Mouse (Mus musculus) CH12.LX (cell line): ENCODE data around the gene Kalrn. TPM values are rescaled to one million over a fixed set of nuclear protein-coding genes. Genes with fewer than 3 reads are reported as not detected.

Experiments used
- DNase-seq: peaks from one replicate; pipeline ENCODE4 v3.0.0-alpha.2; 2013; ENCODE audit errors: extremely low read depth
- H3K27ac ChIP-seq: 2 replicates; pipeline ENCODE4 v1.5.1; 2012; ENCODE audit warnings: low read depth, mild to moderate bottlenecking, control low read depth, moderate library complexity; ENCODE audit not compliant: insufficient read depth
- H3K27me3 ChIP-seq: replicated peaks from 2 replicates; pipeline ENCODE3; 2012; ENCODE audit warnings: inconsistent platforms
- H3K36me3 ChIP-seq, 2 experiments: replicated peaks in 1 of 2; 2 replicates each; pipeline versions ENCODE3 to v1.6.1; 2012; ENCODE audit warnings: inconsistent platforms in 1 of 2, low read length in 1 of 2, mild to moderate bottlenecking in 1 of 2, mixed read lengths in 1 of 2, moderate library complexity in 1 of 2; ENCODE audit not compliant: control insufficient read depth in 1 of 2, insufficient read depth in 1 of 2
- H3K4me1 ChIP-seq, 2 experiments: 2 replicates each; pipeline ENCODE4 v1.6.1; 2012; ENCODE audit warnings: inconsistent platforms in 1 of 2, moderate library complexity in 1 of 2; ENCODE audit not compliant: insufficient read depth in 2 of 2, control insufficient read depth in 1 of 2
- H3K4me2 ChIP-seq: 2 replicates; pipeline ENCODE4 v1.6.1; 2012; ENCODE audit warnings: low read depth, mild to moderate bottlenecking, control low read depth; ENCODE audit not compliant: poor library complexity, insufficient read depth, severe bottlenecking
- H3K4me3 ChIP-seq, 3 experiments: fragments of 150-350 bp in 1 of 3; sonication (generic) in 1 of 3; replicated peaks in 1 of 3; 2 replicates each; pipeline versions ENCODE3 to v1.5.1; 2011 to 2012; ENCODE audit warnings: low read depth in 2 of 3, low read length in 2 of 3, mild to moderate bottlenecking in 2 of 3, moderate library complexity in 2 of 3, control low read depth in 1 of 3, improper control_type of control experiment in 1 of 3, inconsistent platforms in 1 of 3, mixed read lengths in 1 of 3; ENCODE audit not compliant: poor library complexity in 1 of 3
- H3K79me2 ChIP-seq: replicated peaks from 2 replicates; pipeline ENCODE4 v1.6.1; 2012; ENCODE audit warnings: mild to moderate bottlenecking, moderate library complexity; ENCODE audit not compliant: control insufficient read depth, poor library complexity, insufficient read depth, severe bottlenecking; ENCODE audit errors: extremely low read depth
- H3K9ac ChIP-seq: 2 replicates; pipeline ENCODE4 v1.6.1; 2012; ENCODE audit warnings: low read depth, mild to moderate bottlenecking, control low read depth, moderate library complexity; ENCODE audit not compliant: insufficient read depth
- H3K9me3 ChIP-seq: replicated peaks from 2 replicates; pipeline ENCODE3; 2012; ENCODE audit warnings: low read length, inconsistent platforms, mixed read lengths
- BHLHE40 ChIP-seq: IDR thresholded peaks from 2 replicates; pipeline ENCODE4 v1.6.1; 2011; ENCODE audit warnings: mild to moderate bottlenecking, low read depth, low read length, improper control_type of control experiment
- CHD1 ChIP-seq: IDR thresholded peaks from 2 replicates; pipeline ENCODE4 v1.6.1; 2012; ENCODE audit warnings: low read depth, low read length, improper control_type of control experiment, inconsistent platforms
- CTCF ChIP-seq, 2 experiments: IDR thresholded peaks in 1 of 2; conservative IDR thresholded peaks in 1 of 2; 2 replicates each; pipeline ENCODE4 v1.5.1; 2011 to 2012; ENCODE audit warnings: low read depth in 2 of 2, low read length in 2 of 2, improper control_type of control experiment in 1 of 2, inconsistent platforms in 1 of 2, mild to moderate bottlenecking in 1 of 2, moderate library complexity in 1 of 2
- ETS1 ChIP-seq: conservative IDR thresholded peaks from 2 replicates; pipeline ENCODE4 v1.6.1; 2012; ENCODE audit warnings: low read depth, mild to moderate bottlenecking, inconsistent platforms, low read length, improper control_type of control experiment, moderate library complexity
- GABPA ChIP-seq: IDR thresholded peaks from 2 replicates; pipeline ENCODE4 v1.6.1; 2012; ENCODE audit warnings: low read depth, low read length, improper control_type of control experiment, inconsistent platforms; ENCODE audit not compliant: insufficient replicate concordance
- HCFC1 ChIP-seq: IDR thresholded peaks from 2 replicates; pipeline ENCODE4 v1.6.1; 2012; ENCODE audit warnings: low read depth, mild to moderate bottlenecking, inconsistent platforms, low read length, improper control_type of control experiment
- IRF4 ChIP-seq: IDR thresholded peaks from 2 replicates; pipeline ENCODE4 v1.6.1; 2014; ENCODE audit warnings: low read depth, mild to moderate bottlenecking, inconsistent platforms, low read length, improper control_type of control experiment
- JUN ChIP-seq: IDR thresholded peaks from 2 replicates; pipeline ENCODE4 v1.6.1; 2011; ENCODE audit warnings: low read depth, mild to moderate bottlenecking, low read length, improper control_type of control experiment, moderate library complexity; ENCODE audit not compliant: insufficient read depth
- KAT2A ChIP-seq: IDR thresholded peaks from 2 replicates; pipeline ENCODE4 v1.6.1; 2012; ENCODE audit warnings: low read length, improper control_type of control experiment, inconsistent platforms; ENCODE audit not compliant: insufficient replicate concordance
- MAX ChIP-seq: IDR thresholded peaks from 2 replicates; pipeline ENCODE4 v1.6.1; 2011; ENCODE audit warnings: low read length, improper control_type of control experiment
- MEF2A ChIP-seq: IDR thresholded peaks from 2 replicates; pipeline ENCODE4 v1.6.1; 2014; ENCODE audit warnings: low read depth, mild to moderate bottlenecking, inconsistent platforms, low read length, improper control_type of control experiment, borderline replicate concordance
- MXI1 ChIP-seq: IDR thresholded peaks from 2 replicates; pipeline ENCODE4 v1.6.1; 2011; ENCODE audit warnings: mild to moderate bottlenecking, low read depth, low read length, improper control_type of control experiment
- MYC ChIP-seq: IDR thresholded peaks from 2 replicates; pipeline ENCODE4 v1.6.1; 2011; ENCODE audit warnings: low read depth, mild to moderate bottlenecking, improper control_type of control experiment, low read length
- NELFE ChIP-seq: IDR thresholded peaks from 2 replicates; pipeline ENCODE4 v1.6.1; 2011; ENCODE audit warnings: low read depth, low read length, improper control_type of control experiment
- NRF1 ChIP-seq: IDR thresholded peaks from 2 replicates; pipeline ENCODE4 v1.6.1; 2014; ENCODE audit warnings: low read depth, mild to moderate bottlenecking, inconsistent platforms, low read length, improper control_type of control experiment, moderate library complexity
- SIN3A ChIP-seq: IDR thresholded peaks from 2 replicates; pipeline ENCODE4 v1.6.1; 2012; ENCODE audit warnings: low read length, improper control_type of control experiment, inconsistent platforms
- SMC3 ChIP-seq: IDR thresholded peaks from 2 replicates; pipeline ENCODE4 v1.6.1; 2011; ENCODE audit warnings: low read depth, low read length, improper control_type of control experiment
- TCF12 ChIP-seq: IDR thresholded peaks from 2 replicates; pipeline ENCODE4 v1.6.1; 2014; ENCODE audit warnings: low read depth, mild to moderate bottlenecking, inconsistent platforms, low read length, improper control_type of control experiment
- UBTF ChIP-seq: IDR thresholded peaks from 2 replicates; pipeline ENCODE4 v1.6.1; 2012; ENCODE audit warnings: low read depth, mild to moderate bottlenecking, inconsistent platforms, low read length, improper control_type of control experiment, moderate library complexity
- USF1 ChIP-seq: IDR thresholded peaks from 2 replicates; pipeline ENCODE4 v1.6.1; 2014; ENCODE audit warnings: low read depth, mild to moderate bottlenecking, inconsistent platforms, low read length, improper control_type of control experiment
- USF2 ChIP-seq: conservative IDR thresholded peaks from 2 replicates; pipeline ENCODE4 v1.6.1; 2011; ENCODE audit warnings: low read depth, low read length, improper control_type of control experiment
- ZKSCAN1 ChIP-seq: IDR thresholded peaks from 2 replicates; pipeline ENCODE4 v1.6.1; 2012; ENCODE audit warnings: low read depth, inconsistent platforms, low read length, improper control_type of control experiment, borderline replicate concordance
- dilution Hi-C: fragments of 300-500 bp; cut with MboI; formaldehyde crosslinking; loops from 2 replicates; pipeline ENCODE4 v1.14.3; 2020; ENCODE audit warnings: low sequenced_read_pairs; ENCODE audit not compliant: extremely low pct_unique_long_range_greater_than_20kb, extremely low pct_ligation_motif_present
- in situ Hi-C: fragments of 300-500 bp; cut with MboI; formaldehyde crosslinking; loops from 3 replicates; pipeline ENCODE4 v1.14.3; 2019; ENCODE audit warnings: low sequenced_read_pairs, low pct_ligation_motif_present, low pct_unique_long_range_greater_than_20kb, mixed read lengths
- polyA plus RNA-seq: library from polyadenylated mRNA; unstranded; fragments of >175 nt; gene quantifications from 2 replicates; pipeline ENCODE4 v1.2.1, GENCODE M21; 2012; ENCODE audit warnings: low read depth; ENCODE audit not compliant: insufficient read length
- total RNA-seq, 2 experiments: library from RNA; depleted of rRNA; stranded (reverse); fragments of 300-350 nt in 1 of 2; fragments of >200 nt in 1 of 2; gene quantifications; 2 replicates each; pipeline ENCODE4 v1.2.3; 2012 to 2014

The Kalrn gene
- total and polyA plus RNA-seq, 3 experiments: 0.08 to 0.09 TPM; not detected in 1

GRCm38 (mm10) chr16:33965878-33966537, 607.3 kb downstream of the Kalrn start:
- Histone ChIP-seq H3K4me2 (peak overlapping the region; percentile 73), H3K4me1 (peaks cover 0 to 29% of the 10 kb centered on the region in 2 experiments; a peak in 2 of 4 replicates), H3K4me3 (peak overlapping the region; percentile 70 to 95 (median 81)), H3K27ac (no peak overlapping the region), H3K9ac (peak overlapping the region; percentile 79), H3K27me3 (no peaks in the 10 kb centered on the region), H3K79me2 (peaks cover 52% of the 10 kb centered on the region), H3K36me3 (peaks cover 21 to 33% of the 10 kb centered on the region in 2 experiments), H3K9me3 (no peaks in the 10 kb centered on the region)
- TF ChIP-seq CTCF (conservative IDR thresholded peaks at IDR 0.05 in 1 of 2, IDR thresholded peaks at IDR 0.05 in 1 of 2; ENCODE audit: low read depth in 2 of 2, low read length in 2 of 2): no peak
- peak; percentile 2; the same call in 1 of the 2 replicates for TF ChIP-seq SIN3A
- no peak for TF ChIP-seq JUN
- TF ChIP-seq MYC: 0 out of 2 replicates have a peak, but pooled peaks have one; percentile 13
- peak; percentile 54 for TF ChIP-seq MAX
- TF ChIP-seq KAT2A: no peak
- no peak; the same call in 1 of the 2 replicates for TF ChIP-seq CHD1
- TF ChIP-seq ZKSCAN1: no peak
- TF ChIP-seq USF2: peak; percentile 14; the same call in 1 of the 2 replicates
- TF ChIP-seq ETS1: no peak
- no peak for TF ChIP-seq NELFE
- TF ChIP-seq SMC3: no peak
- no peak for TF ChIP-seq MEF2A
- peak; percentile 94 for TF ChIP-seq BHLHE40
- no peak for DNase-seq
- in situ Hi-C loops (loop anchor here (25.0 kb wide), 3 partner anchors 404 to 779 kb away; partner anchors contain the start of gene Osbpl11), dilution Hi-C loops (no loop called here)

GRCm38 (mm10) chr16:33963509-33963908, 609.8 kb downstream of the Kalrn start:
- Histone ChIP-seq H3K4me2 (no peak overlapping the region), H3K36me3 (peaks cover 45 to 58% of the 10 kb centered on the region in 2 experiments), H3K4me3 (no peak overlapping the region), H3K79me2 (peaks cover 62% of the 10 kb centered on the region), H3K4me1 (peaks cover 0 to 45% of the 10 kb centered on the region in 2 experiments; a peak in 2 of 4 replicates), H3K27me3 (no peaks in the 10 kb centered on the region), H3K27ac (no peak overlapping the region), H3K9me3 (no peaks in the 10 kb centered on the region), H3K9ac (no peak overlapping the region)
- no peak for DNase-seq
- dilution Hi-C loops (no loop called here), in situ Hi-C loops (loop anchor here (25.0 kb wide), 3 partner anchors 401 to 776 kb away; partner anchors contain the start of gene Osbpl11)
- TF ChIP-seq UBTF (no peak), ZKSCAN1 (no peak), NRF1 (no peak), GABPA (no peak), TCF12 (no peak), IRF4 (no peak), SIN3A (no peak), HCFC1 (no peak), MXI1 (no peak), USF1 (no peak), MYC (no peak)
